In genomic region chr5:19746865-19747514, GRCm38 (mm10) we compare ENCODE assay signal across 12 mouse cellular contexts.
DNase-seq lines count a peak whose midpoint lies in the region; ATAC-seq lines count a peak whose summit lies in the region.
"Had no signal": no experiment of that assay in that cellular context is flagged by ENCODE, and none has a peak within 500 bp of the region (broad histone marks: within the 10 kb centered on the region; RNA-seq: fewer than 3 reads in every experiment).

No protein-coding gene starts in this region.

- intact Hi-C loops in left cerebral cortex, postnatal 14 days (cut with DNase I): loop anchor here (5.0 kb wide), 1 partner anchor 160 kb away; no protein-coding TSS in a partner anchor
- intact Hi-C loops in heart, postnatal 10 days (cut with DNase I): no loop called here

- peak overlapping the region; percentile 41 for H3K27ac ChIP-seq in forebrain, embryonic 11.5 days (ENCODE audit: low read depth, low read length)
- H3K27ac ChIP-seq in hindbrain, embryonic 12.5 days: no peak overlapping the region
- H3K27ac ChIP-seq: limb, embryonic 12.5 days had no signal

- no peak overlapping the region for H3K4me3 ChIP-seq in forebrain, embryonic 11.5 days (ENCODE audit: low read depth, low read length)
- H3K4me3 ChIP-seq in hindbrain, embryonic 12.5 days: no peak overlapping the region
- H3K4me3 ChIP-seq: limb, embryonic 12.5 days; megakaryocyte, embryonic 14.5 days had no signal

- H3K36me3 ChIP-seq in forebrain, embryonic 11.5 days (ENCODE audit: control insufficient read depth, insufficient read depth, low read length): no peaks in the 10 kb centered on the region
- no peaks in the 10 kb centered on the region for H3K36me3 ChIP-seq in hindbrain, embryonic 12.5 days
- H3K36me3 ChIP-seq: limb, embryonic 12.5 days had no signal

- no peaks in the 10 kb centered on the region for H3K9me3 ChIP-seq in forebrain, embryonic 11.5 days (ENCODE audit: control insufficient read depth, low read length)
- H3K9me3 ChIP-seq in hindbrain, embryonic 12.5 days (replicated peaks): no peaks in the 10 kb centered on the region
- H3K9me3 ChIP-seq: limb, embryonic 12.5 days; megakaryocyte, embryonic 14.5 days had no signal

- ATAC-seq in forebrain, embryonic 11.5 days (replicated peaks; ENCODE audit: low FRiP score): peak; percentile 72
- ATAC-seq in hindbrain, embryonic 12.5 days (ENCODE audit: low FRiP score): no peak
- no peak for ATAC-seq in CD4-positive, CD25-positive, alpha-beta regulatory T cell, adult 4 months
- ATAC-seq: inflammation-experienced regulatory T-cells, adult 6 months had no signal

- no peaks in the 10 kb centered on the region for H3K27me3 ChIP-seq in forebrain, embryonic 11.5 days (ENCODE audit: control insufficient read depth, insufficient read depth, low read length)
- H3K27me3 ChIP-seq in hindbrain, embryonic 12.5 days: no peaks in the 10 kb centered on the region
- H3K27me3 ChIP-seq: limb, embryonic 12.5 days; megakaryocyte, embryonic 14.5 days had no signal

- peak overlapping the region; percentile 33; the same call in 1 of the 2 replicates for H3K4me2 ChIP-seq in forebrain, embryonic 11.5 days (ENCODE audit: low read depth, low read length, severe bottlenecking)
- peak overlapping the region; percentile 9 for H3K4me2 ChIP-seq in hindbrain, embryonic 12.5 days (replicated peaks)
- H3K4me2 ChIP-seq: limb, embryonic 12.5 days had no signal

- H3K9ac ChIP-seq in forebrain, embryonic 11.5 days (ENCODE audit: low read length): no peak overlapping the region; the same call in 1 of the 2 replicates
- no peak overlapping the region for H3K9ac ChIP-seq in hindbrain, embryonic 12.5 days
- H3K9ac ChIP-seq: limb, embryonic 12.5 days had no signal

- DNase-seq in forebrain, embryonic 11.5 days (ENCODE audit: low spot score): peak; percentile 48
- DNase-seq in left cerebral cortex, postnatal 14 days (ENCODE audit: low spot score in 2 of 2): peak; percentile 27 to 45
- peak; percentile 66 for DNase-seq in retina, embryonic 14.5 days (ENCODE audit: low spot score)
- DNase-seq in adrenal gland, postnatal 14 days: no peak
- DNase-seq in heart, postnatal 10 days: no peak
- DNase-seq: adrenal gland, postnatal 10 days; gastrocnemius, postnatal 14 days had no signal

- peaks cover 6% of the 10 kb centered on the region; the same call in 1 of the 2 replicates for H3K4me1 ChIP-seq in forebrain, embryonic 11.5 days (replicated peaks; ENCODE audit: control insufficient read depth, insufficient read depth, low read length)
- no peaks in the 10 kb centered on the region for H3K4me1 ChIP-seq in hindbrain, embryonic 12.5 days
- H3K4me1 ChIP-seq: limb, embryonic 12.5 days; megakaryocyte, embryonic 14.5 days had no signal

- WGBS in forebrain, embryonic 11.5 days: 21% methylated on average over 12 of the region's 12 CpGs
- 53% methylated on average over 12 of the region's 12 CpGs for WGBS in hindbrain, embryonic 12.5 days

Comparison
In these comparisons a context has a peak if more than half of its experiments do, and no peak if none do; other contexts are left out.
1. DNase-seq: peak in forebrain, embryonic 11.5 days (single experiment), left cerebral cortex, postnatal 14 days (2 of 2) and retina, embryonic 14.5 days (single experiment); none in adrenal gland, postnatal 14 days (single experiment) and heart, postnatal 10 days (0 of 2).